Mouse (Mus musculus) gastrocnemius, postnatal 25 days (tissue): ENCODE measurements around the gene Glrb. TPM values are rescaled to one million over a fixed set of nuclear protein-coding genes. Genes with fewer than 3 reads are reported as not detected.

Experiments used
- DNase-seq: peaks from one replicate; pipeline ENCODE4 v3.0.0; 2022
- long read RNA-seq, 2 experiments: library from polyadenylated mRNA; stranded (forward); transcript quantifications; one replicate each; pipeline ENCODE4 v2.0.0; 2021
- total RNA-seq, 2 experiments: library from RNA; stranded (reverse); gene quantifications; 1 replicate in 1 of 2; 2 replicates in 1 of 2; pipeline ENCODE4 v1.2.3; 2021

Glrb gene
- under 1 TPM in 1 of 2 experiments, not detected in 1; 0.16 TPM for total RNA-seq
- long read RNA-seq, experiment 1, result 0 reads
- long read RNA-seq, experiment 2, result 0 reads

DNA sequence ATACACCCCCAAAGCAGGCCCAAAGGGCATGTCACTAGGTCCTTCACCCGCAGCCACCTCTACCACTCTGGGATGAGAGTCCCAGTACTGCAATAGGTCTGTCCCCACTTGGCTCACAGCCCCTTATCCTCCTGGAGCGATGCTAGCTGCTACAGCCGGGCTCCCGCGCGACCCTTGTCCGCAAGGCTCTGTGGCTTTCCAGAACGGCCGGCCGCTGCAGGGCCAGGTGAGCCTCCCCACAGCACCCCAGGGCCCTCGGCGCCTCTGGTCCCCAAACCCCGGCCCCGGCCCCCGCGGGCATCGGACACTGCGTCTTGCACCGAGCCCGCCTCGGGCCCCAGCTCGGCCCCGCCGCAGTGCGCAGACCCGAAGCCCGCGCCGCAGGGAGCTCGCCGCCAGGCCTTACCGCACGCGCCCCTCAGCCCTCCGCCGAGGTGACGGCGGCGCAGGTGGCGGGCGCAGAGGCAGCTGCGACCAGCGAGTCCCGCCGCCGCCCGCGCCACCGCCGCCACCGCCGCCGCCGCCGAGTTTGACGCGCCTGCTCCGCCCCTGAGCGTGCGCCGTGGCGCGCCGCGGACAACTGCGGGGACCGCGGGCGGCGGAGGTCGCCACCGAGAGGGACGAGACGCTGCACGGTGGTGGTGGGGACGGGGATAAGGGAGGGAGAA is at the start of gene Glrb:
Gene Glrb, minus strand, starts transcription at position 550 of the 668 bp plus-strand sequence.
- peak; percentile 6 for DNase-seq

DNA sequence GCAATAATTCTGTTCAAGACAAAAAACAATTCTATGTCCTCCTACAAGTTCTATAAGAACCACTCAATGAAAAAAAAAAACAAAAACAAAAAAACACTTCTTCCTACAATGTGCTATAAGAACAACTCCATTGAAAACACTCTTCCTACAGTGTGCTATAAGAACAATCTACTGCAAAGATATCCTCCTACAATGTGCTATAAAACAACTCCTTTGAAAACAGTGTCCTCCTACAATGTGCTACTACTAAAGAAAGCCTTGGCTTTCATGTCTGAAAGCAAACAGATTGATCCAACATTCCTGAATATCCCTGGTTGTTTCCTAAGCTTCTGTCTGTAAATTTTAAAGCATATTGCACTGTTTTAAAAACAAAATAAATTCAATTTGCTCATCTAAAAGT is 46.5 kb upstream of the Glrb start:
- no peak for DNase-seq

DNA sequence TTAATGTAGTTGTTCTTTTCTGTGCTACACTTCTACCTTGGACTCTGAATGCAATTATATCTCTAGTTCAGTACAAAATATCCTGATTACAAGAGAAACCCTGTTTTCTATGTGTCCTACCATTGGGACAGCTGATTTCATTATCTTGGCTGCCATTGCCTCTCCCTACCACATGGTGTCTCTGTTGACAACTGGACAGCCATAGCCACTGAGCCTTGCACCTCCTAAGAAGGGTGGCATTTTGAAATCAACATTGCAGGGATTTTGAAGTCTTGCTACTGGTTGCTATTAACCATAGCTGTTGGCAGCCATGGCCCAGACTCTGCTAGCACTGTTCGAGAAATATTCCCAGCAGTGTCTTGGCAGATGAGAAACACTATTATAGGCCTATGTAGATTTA is 45.1 kb upstream of the Glrb start:
- DNase-seq, result peak; percentile 30

DNA sequence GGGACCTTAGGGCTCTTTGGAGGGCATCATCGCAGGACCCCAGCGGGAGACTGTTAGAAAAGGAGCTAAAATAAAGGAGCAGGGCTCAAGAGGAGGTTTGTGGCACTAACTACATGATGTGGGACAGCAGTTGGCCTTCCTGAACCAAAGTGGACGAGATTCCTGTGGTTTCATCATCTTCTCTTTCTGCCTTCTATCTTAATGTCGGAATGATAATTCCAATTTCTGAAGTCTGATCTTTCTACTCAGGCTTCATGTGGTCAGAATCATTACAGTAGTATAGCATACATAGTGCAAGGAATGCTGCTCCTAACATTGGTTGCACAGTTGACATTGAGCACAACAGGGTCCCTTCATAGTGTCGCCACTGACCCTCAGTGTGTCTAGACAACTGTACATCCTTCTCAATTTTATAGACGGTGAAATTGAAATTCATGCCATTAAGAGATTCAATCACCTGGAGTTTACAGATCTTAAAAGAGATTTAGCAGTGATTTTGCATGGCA is 372 bp upstream of the Glrb start:
- DNase-seq, result no peak

DNA sequence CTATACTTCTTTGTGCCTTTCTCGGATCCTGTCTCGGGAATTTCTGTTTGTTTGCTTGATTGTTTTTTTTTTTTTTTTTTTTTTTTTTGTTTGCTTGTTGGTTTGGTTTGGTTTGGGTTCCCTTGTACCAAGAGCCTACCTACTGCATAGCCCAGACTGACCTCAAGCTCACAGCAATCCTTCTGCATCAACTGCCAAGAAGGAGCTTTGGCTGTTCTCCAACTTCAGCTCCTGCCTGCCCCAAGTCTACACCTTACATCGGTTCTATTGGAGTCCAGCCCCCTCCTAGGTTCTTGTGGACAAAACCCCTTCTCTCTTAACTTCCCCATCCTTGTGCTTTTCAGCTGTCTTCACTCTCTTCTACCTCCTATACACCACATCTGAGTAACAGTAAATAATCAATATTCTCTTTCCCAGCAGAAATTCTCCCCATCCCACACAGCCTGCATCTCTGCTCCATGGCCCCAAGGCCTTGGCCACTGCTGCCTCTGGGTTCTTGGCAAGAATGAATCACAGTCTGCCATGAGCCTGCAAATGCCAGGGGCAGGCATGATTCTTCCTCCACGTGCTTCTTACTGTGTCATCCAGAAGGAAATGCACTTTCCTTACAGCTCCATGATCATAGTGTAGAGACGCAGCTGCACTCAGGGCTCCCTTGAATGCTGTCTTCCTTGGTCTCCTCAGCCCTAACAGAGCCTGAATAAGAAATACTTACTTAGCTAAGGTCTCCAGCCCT is 18.5 kb downstream of the Glrb start:
- DNase-seq, result no peak

DNA sequence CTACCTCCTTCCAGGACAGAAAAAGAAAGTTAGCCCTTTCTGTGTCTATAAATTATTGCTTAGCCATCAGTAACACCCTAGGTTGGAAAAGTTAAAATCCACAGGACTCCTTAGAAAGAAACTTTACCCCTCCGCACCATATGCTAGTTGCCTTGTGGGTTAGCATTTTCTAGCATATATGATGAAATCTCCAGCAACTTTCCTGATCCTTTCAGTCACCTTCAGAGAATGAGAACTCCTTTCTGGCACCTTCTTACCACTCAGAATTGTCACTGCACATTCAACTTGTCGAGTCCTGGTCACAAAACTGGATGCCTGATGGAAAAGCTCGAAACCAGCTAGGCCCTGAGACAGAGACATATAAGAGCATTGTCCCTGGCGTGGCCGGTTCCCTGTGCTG is 19.1 kb downstream of the Glrb start:
- no peak for DNase-seq

DNA sequence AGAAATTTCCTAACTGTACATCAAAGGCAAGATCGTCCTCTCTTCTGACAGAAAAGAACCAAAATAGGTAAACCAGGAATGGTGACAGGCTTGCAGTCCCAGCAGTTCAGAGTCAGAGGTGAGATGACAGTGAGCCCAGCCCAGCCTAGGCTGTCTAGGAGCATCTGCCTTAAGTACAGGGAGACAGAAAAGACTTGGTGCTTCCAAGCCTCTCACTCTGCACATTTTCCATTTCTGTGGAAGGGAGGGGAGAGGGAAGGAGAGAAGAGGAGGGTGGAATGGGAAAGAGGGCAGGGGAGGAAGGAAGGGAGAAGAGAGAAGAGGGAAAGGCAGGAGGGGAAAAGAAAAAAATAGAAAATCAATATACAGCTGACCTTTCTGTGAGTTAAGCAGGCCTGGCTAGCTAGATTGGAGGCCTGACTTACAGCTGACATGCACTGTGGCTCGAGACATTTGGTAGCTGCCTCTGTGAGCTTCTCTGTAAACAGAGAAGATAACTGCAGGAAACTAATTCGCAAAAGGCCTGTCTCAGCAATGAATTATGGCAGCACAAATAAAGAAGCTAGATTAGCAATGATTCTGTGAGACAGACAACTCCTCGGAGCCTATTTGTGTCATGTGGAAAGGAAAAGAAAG is 20.3 kb downstream of the Glrb start:
- DNase-seq, result no peak

DNA sequence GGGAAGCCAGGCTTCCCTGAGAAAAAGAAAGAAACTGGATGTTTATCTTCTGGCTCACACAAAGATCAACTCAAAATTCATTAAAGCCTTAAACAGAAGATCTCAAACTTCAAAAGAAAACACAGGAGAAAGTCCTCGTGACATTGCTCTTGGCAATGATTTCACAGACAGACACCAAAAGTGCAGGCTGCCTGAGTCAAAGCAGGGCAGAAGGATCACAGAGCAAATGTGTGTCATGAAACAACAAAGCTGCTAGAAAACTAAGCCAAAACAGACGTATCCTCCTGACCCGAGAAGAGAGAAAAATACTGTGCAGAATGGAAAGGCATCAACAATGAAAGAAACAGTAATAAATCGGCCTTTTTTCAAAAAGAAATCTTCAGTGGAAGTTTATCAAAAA is 22.4 kb downstream of the Glrb start:
- DNase-seq, result no peak

DNA sequence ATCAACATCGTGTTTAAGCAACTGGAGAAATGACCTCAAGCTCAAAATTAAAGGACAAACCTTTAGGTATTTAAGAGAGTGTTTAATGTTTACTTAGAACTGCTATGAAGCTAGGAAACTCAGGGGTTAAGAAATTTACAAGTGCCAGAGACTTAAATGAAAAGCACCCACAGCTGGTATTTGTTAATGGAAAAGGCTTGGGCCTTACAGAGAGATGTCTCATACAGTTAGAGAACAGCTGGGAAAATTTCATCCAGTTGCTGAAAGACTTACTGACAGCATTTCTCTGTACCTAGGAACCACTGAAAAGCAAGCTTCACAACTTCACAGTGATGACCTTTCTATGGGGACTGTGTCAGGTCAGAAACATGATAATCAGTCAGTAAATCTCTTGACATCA is 28.3 kb downstream of the Glrb start:
- DNase-seq, result no peak

DNA sequence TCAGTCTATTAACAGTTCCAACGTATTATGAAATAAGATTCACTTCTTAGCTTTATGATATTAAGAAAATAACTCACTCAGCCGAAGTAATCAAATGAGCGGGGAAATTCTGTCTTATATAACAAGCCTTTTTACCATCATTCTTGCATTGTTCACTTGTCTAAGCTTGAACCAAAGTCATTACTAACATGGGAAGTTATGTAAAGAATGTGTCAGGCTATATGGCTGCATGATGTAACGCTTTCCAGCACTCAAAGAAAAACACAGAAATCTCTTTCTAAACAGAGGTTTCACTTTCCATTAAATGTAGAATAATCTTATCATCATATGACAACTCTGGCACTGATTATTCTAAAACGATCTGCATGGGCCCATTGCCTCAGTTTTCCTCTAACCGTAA is 29.9 kb downstream of the Glrb start:
- no peak for DNase-seq

DNA sequence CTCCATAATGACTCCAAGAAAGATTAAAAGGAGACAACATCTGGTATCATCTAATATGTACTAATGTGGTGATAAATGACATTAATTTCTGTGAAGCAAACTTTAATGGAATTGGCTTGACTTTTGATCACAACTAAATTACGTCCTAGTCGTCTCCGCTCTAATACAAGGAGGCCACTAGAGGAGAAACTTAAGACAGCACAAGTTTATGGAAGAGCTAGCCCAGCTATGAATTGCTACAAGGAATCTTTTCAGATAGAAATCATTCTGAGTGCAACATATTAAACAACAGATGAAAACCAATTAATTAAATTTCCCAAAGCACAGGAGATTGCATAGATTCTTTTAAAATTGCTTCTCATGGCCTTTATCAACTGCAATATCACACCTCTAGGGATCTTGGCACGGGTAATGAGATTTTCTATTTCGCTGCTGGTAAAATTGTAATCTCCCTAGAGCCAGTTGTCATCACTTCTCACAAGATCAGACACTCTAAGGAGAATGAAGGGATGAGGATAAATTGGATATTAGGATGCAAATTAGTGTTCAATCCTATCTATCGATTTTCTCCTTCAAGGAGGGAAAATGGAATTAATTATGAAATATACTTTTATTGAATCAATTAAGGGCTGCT is 32.7 kb downstream of the Glrb start:
- no peak for DNase-seq

DNA sequence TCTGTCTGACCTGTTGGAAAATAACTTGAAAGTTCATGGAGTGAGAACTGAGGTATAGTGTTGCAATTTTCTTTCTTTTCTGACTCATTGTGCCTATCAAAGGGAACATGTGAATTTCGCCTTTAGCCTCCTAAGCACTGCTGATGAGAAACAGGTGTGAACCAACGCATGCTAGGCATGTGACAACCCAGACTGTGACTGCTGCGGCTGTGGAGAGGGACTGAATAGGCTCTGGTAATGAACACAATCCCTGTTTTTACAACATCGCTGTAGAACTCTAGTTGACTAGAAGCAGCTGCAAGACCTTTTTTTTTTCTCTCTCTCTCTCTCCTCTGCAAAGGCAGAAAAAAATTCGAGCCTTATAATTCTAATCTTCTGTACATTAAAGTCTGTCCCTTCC is 34.9 kb downstream of the Glrb start:
- DNase-seq, result no peak

DNA sequence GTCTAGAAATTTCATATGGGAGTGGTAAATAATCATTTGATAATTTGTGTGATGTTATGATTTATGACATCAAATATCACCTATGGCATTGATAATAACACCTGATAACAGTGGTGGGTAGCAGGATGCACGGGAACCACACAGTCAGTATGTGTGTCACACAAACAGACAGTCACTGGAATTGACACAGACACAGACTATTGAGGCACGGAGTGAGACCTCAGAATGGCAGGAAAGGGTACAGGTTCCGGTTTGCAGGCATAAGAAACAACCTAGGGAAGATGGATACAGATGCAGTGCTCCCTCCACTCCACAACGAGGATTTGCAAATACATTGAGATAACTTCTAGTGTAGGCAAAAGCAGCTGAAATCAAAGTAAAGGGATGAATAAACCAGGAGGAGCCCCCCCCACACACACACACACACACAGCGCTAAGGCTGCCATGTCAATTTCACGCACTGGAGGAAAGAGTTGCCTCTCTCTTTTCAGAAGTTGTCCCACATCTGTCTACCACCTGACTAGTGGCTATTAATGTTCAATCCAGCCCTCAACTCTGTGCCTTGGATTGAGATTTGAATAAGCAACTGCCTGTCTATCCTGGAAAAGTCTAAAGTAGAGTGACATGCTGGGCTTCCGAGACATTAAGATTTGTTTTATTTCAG is 38.6 kb downstream of the Glrb start:
- DNase-seq, result no peak

DNA sequence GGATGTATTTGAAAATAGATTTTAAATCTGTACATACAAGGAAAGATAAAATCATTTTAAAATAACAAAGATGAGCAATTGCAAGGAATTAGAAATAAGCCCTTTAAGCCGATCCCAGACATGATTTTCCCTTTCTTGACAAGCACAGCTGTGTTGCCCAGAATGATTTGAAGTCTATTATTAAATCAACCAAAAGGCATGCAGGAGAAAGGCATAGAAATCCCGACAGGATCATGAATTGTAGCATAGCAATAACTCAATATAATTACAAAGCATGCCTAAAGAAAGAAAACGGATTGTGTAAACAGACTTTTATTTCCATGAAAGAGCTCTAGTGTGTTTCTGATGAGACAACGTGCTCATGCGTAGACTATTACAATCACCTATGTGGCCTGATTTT is 39.4 kb downstream of the Glrb start:
- DNase-seq, result no peak

DNA sequence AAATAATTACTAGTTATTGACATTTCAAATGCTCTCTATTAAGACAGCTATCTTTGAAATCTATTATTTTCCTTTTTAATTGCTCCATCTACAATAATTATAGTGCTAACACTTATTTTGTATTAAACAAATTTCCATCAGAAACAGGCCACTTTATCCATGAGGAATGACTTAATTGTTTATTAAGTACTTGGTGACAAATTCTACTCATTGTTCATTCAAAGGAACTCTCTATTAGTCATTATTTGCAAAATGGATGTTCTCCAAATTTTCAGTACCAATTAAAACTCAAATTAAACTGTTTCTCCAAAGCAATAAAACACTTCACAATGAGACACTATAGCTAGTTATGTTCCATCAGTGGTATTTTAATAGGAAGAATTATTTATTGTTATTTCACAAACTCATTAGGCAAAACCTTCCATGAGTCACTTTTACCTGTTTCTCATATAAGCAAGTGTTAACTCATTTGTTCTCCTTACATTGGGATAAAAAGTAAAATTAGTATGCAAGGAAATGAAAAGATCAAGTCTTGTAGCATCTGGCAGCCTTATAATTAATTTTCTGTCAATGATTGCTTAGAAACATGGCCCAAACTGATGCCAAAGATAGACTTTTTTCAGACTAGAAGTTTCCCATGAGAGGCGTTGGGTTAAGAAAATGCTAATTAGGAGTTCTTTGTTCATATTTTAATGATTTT is 41.8 kb downstream of the Glrb start:
- no peak for DNase-seq

DNA sequence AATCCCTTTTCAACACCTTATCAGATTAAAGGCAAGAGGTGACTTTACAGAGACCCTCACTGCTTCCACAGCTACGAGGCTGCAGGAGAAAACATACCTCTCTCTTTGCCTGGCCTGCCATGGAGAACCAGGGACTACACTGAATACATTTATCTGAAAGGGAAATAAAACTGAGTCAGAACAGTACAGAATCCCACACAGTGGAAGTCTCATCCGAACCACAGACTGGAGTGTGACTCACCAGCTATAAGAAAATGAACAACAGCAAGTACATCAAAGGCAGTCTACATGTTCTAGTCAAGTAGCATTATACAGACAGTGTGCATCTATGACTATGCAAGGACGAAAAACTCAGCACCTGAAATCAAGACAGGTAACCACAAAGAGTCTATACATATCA is 46.1 kb downstream of the Glrb start:
- no peak for DNase-seq

DNA sequence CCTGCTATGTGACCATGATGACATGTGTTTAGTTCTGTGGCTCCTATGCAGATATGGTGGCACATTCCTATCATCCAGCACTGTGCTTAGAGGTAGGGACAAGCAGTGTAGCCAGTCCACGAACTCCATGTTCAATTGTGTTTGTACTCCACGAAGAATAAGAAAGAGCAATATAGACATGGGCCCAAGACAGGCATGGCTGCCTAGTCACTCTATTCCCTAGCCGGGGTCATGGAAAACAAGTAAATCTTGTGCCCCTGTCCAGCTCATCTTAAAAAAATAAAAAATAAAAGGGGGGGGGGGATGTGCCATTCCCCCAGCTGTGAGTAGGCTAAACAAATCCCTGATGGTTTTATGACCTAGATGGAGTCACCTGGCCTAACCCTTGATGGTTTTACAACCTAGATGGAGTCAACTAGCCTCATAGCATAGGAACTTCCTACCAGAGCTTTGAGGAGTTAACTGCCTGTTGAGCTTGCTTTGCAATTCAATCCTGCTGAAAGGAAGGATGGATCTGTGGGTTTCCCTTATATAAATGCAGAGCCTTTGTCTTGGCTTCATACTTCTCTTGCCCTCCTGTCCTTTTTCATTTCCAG is 60.5 kb downstream of the Glrb start:
- no peak for DNase-seq

DNA sequence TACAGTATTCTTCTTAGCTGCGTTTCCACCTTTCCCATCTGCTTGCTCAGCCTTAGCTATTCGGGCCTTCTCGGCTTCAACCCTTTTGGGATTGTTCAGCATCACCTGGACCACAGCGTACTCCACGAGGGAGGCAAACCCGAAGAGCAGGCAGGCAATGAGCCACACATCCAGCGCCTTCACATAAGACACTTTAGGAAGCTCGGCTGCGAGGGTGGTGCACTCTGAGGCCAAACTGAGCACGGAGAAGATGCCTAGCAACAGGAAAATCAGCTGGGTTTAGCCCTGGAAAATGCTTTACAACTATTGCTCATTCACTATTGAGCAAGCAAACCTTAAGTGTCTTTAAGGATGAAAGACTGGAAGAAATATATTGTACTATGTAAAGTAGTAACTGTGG is 62.5 kb downstream of the Glrb start:
- DNase-seq, result no peak

DNA sequence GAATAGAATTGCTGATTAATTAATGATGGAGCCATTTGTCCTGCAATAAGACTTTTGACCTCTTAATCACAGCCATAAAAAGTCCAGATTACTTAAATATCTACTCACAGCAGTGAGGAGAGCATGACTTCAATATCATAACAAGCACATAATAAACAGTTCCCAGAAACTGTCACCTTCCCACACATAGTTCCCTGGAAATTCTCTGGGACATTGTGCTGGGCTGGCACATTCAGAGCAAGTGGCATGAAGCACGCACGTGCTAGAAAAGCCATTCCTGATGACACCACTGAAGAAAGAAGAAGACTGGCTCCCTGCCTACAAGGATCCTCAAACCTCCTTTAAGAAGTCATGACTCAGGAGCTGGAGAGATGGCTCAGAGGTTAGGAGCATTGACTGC is 67.8 kb downstream of the Glrb start:
- no peak for DNase-seq

DNA sequence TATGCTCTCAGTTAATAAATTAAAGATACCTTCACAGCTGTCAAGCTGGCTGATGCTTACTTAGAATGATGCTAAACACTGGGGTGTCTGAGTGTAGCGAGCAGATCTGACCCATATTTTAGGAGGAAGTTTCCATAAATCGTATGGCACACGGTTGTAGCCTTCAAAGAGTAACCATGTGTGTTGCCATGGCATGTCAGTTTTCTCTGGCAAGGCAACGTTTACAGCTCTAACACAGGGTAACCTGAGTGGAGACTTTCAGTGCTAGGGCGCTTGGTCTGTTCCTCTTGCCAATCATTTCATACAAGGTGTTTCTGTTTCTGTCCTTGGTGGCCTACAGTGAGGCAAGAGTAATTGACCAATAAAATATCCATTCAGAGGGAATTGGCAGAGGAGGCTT is 73.6 kb downstream of the Glrb start:
- DNase-seq, result no peak

DNA sequence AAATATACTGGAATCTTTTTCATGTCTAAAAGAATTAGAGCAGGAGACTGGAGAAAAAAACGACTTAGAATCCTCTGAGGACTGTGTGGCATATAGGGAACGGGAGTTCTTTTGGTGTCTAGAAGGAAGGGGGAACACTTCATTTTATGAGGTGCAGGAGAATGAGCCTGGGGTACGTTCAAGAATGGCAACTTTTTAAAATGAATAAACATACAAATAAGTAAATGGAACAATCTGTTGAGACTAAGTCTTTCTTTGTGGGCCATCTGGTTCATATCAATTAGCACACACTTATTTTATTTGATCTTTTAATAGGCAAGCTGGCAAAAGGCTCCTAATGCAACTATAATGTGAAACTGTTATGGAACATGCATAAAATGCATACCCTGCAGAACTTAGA is 75.9 kb downstream of the Glrb start:
- DNase-seq, result no peak
